Mouse (Mus musculus): ENCODE measurements around the gene Wfdc6a. TPM values are rescaled to one million over a fixed set of nuclear protein-coding genes. Genes with fewer than 3 reads are reported as not detected.

Wfdc6a gene
- total RNA-seq (2023), result not detected

DNA sequence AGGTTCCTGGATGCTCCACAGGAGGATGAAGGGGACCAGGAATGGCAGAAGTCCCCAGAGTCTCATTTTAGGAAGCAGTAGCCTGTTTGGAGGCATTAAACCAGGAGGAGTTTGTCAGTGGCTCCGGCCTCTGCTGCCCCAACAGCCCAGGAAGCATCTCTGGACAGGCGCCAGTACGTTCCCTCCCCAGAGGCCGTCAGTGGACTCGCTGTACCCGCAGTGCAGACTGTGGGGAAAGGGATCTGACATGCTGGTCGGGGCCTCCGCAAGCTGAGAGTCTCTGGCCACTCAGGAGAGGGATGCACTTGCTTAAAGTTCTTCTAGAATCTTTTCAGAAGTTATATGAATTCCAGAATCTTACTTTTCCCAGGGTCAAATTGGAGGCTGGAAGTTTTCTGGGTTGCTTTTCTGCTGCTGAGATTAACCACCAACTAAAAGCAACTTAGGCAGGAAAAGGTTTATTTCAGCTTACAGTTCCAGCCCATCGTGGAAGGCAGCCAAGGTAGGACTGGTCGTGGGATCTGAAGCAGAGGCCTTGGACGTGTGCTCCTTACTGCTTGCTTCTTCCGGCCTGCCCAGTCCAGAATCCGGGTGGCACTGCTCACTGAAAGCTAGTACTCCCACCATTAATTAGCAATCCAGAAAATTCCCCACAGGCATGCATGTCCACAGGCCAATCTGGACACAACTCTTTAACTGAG is at the start of gene Wfdc6a:
TSS of gene Wfdc6a (minus strand) at position 423 of the 701 bp plus-strand sequence.

DNA sequence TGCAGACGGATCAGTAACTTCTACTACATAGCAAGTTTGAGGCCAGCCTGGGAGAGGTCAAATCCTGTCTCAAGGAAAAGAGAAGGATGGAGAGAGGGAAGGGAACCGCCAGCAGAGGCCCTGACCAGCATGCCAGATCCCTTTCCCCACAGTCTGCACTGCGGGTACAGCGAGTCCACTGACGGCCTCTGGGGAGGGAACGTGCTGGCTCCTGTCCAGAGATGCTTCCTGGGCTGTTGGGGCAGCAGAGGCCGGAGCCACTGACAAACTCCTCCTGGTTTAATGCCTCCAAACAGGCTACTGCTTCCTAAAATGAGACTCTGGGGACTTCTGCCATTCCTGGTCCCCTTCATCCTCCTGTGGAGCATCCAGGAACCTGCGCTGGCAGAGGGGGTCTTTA is 28.2 kb upstream of the Wfdc6a start, which contains the start of the genes Wfdc6b and Wfdc8:
TSS of gene Wfdc6b (plus strand) at position 52 of the 400 bp plus-strand sequence.
TSS of gene Wfdc8 (minus strand) at position 156 of the 400 bp plus-strand sequence.

DNA sequence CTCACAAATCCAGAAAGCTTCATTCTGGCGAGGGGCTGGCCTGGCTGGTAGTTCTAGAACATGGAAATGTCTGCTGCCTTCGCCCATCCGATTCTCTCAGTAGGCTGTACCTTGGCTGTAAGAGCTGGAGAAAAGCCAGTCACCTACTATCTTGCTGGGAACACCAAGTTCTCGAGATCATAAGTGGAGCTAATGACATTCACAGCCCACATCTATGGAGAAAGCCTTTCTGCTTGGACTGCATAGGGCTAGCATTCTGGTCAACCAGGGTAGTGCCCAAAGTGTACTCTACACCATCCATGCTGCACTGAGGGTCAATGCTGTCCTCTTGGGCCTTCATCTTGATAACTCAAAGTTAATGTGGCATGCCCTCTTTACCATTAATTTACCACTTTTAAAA is 8.2 kb upstream of the Wfdc6a start, which contains the start of gene Eppin:
TSS of gene Eppin (minus strand) at position 101 of the 400 bp plus-strand sequence.

DNA sequence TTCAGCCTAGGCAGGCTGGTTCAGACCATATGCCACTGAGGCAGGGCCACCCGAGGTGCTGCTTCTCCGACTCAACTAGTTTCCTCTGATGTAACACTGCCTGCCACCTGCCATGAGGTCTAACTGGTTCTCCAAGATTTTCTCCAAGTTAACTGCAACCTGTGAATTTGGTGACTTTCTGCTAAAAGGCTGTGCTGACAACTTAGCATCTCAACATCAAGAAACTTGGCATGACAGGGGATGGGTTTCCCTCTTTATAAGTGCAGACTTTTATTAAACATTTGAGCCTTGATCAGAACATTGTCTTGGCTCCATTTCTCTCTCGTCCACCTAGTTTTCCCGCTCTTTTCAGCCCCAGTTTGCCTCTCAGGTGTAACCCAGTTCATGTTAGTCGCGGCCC is 11.9 kb downstream of the Wfdc6a start, which contains the start of gene Spint3:
TSS of gene Spint3 (minus strand) at position 101 of the 400 bp plus-strand sequence.

DNA sequence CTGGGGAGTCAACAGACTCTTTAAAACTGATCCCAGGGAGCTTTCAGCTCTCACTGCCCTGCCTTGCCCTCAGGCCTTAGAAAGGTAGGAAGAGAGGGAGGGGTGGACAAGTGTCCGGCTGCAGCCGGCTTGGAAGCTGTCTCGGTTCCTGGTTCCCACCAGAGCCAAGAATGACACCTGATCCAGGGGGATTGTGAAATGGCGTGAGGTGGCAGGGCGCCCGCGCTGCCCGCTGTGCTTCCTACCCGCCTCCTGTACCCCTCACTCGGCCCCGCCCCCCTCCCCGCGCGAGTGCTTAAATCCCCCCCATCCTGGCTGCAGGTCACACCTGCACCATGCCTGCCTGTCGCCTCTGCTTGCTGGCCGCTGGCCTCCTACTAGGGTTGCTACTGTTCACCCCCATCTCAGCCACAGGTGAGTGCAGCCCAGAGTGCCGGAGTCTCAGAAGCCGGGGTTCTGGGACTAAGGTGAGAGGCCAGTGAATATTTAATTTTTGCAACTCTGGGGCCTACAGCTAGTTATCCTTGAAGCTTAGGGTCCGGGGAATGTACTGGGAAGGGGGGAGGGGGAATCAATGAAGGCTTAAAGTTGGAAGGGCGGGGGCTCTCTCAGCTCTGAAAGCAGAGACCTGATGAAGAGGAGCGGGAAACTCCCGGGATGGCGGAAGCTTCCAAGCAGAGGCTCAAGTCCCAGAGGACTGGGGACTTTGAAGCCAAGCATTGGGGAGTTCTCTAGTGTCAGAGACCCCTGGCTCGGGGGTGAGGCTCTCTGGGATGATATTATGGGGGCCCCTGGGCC is 22.7 kb downstream of the Wfdc6a start, which contains the start of gene Wfdc2:
TSS of gene Wfdc2 (plus strand) at position 23 of the 798 bp plus-strand sequence.

Other genes starting within 250 kb of the Wfdc6a start
- gene Slpi, start 196.4 kb downstream of the Wfdc6a start, total RNA-seq (2023), result 100 to 1,000 TPM; 591 to 696 TPM
- not detected for gene Rbpjl, start 182.3 kb downstream of the Wfdc6a start, total RNA-seq (2023)
- gene Matn4, start 180.3 kb downstream of the Wfdc6a start, total RNA-seq (2023), result not detected
- 1 to 10 TPM; 2.4 to 3.9 TPM for gene Sdc4, start 141.6 kb downstream of the Wfdc6a start, total RNA-seq (2023)
- 10 to 100 TPM; 28.4 to 36.4 TPM for gene Sys1, start 128.5 kb downstream of the Wfdc6a start, total RNA-seq (2023)
- gene Gm20458, start 124.5 kb downstream of the Wfdc6a start, total RNA-seq (2023), result 1 to 10 TPM in 1 of 2 experiments, under 1 TPM in 1; 0.97 to 3.1 TPM
- not detected for gene Trp53tg5, start 111.7 kb downstream of the Wfdc6a start, total RNA-seq (2023)
- gene Dbndd2, start 99.3 kb downstream of the Wfdc6a start, total RNA-seq (2023), result 1 to 10 TPM; 1.0 to 2.2 TPM
- gene Pigt, start 87.9 kb downstream of the Wfdc6a start, total RNA-seq (2023), result 10 to 100 TPM; 45.7 to 55.1 TPM
- gene Wfdc2, start 23.0 kb downstream of the Wfdc6a start, total RNA-seq (2023), result not detected
- not detected for gene Spint3, start 12.0 kb downstream of the Wfdc6a start, total RNA-seq (2023)
- not detected for gene Eppin, start 8.1 kb upstream of the Wfdc6a start, total RNA-seq (2023)
- gene Wfdc6b, start 28.1 kb upstream of the Wfdc6a start, total RNA-seq (2023), result not detected
- not detected for gene Wfdc8, start 28.2 kb upstream of the Wfdc6a start, total RNA-seq (2023)
- not detected for gene Wfdc16, start 53.3 kb upstream of the Wfdc6a start, total RNA-seq (2023)
- gene Wfdc10, start 70.6 kb upstream of the Wfdc6a start, total RNA-seq (2023), result 10 to 100 TPM in 1 of 2 experiments, 1 to 10 TPM in 1; 8.8 to 13.0 TPM
- not detected for gene Wfdc9, start 71.1 kb upstream of the Wfdc6a start, total RNA-seq (2023)
- not detected for gene Wfdc11, start 88.6 kb upstream of the Wfdc6a start, total RNA-seq (2023)
- not detected for gene Wfdc13, start 99.7 kb upstream of the Wfdc6a start, total RNA-seq (2023)
- gene Spint4, start 113.1 kb upstream of the Wfdc6a start, total RNA-seq (2023), result not detected
- not detected for gene Spint5, start 129.9 kb upstream of the Wfdc6a start, total RNA-seq (2023)
- gene Wfdc3, start 160.5 kb upstream of the Wfdc6a start, total RNA-seq (2023), result not detected
- gene Dnttip1, start 160.5 kb upstream of the Wfdc6a start, total RNA-seq (2023), result 10 to 100 TPM; 32.0 to 40.8 TPM
- 100 to 1,000 TPM; 109 to 112 TPM for gene Ube2c, start 184.5 kb upstream of the Wfdc6a start, total RNA-seq (2023)
- gene Tnnc2, start 194.5 kb upstream of the Wfdc6a start, total RNA-seq (2023), result not detected
- gene Snx21, start 200.4 kb upstream of the Wfdc6a start, total RNA-seq (2023), result 1 to 10 TPM; 2.9 to 3.7 TPM
- gene Acot8, start 219.4 kb upstream of the Wfdc6a start, total RNA-seq (2023), result 10 to 100 TPM; 47.9 to 53.1 TPM
- 1 to 10 TPM; 3.1 to 3.2 TPM for gene Zswim3, start 219.7 kb upstream of the Wfdc6a start, total RNA-seq (2023)
- gene Zswim1, start 237.2 kb upstream of the Wfdc6a start, total RNA-seq (2023), result 1 to 10 TPM; 3.2 to 5.0 TPM
- gene Spata25, start 243.1 kb upstream of the Wfdc6a start, total RNA-seq (2023), result not detected
- 100 to 1,000 TPM; 141 to 211 TPM for gene Ctsa, start 247.4 kb upstream of the Wfdc6a start, total RNA-seq (2023)
- gene Neurl2, start 248.0 kb upstream of the Wfdc6a start, total RNA-seq (2023), result 1 to 10 TPM; 1.7 to 3.7 TPM